Mouse (Mus musculus) megakaryocyte, embryonic 14.5 days (primary cell): Measurements from ENCODE around the gene Fzd5.

Experiments used
- FLI1 ChIP-seq: IDR thresholded peaks from 2 replicates; pipeline ENCODE4 v1.6.1; 2012; ENCODE audit warnings: low read length, inconsistent platforms, mixed read lengths
- GATA1 ChIP-seq: IDR thresholded peaks from 3 replicates; pipeline ENCODE4 v1.6.1; 2012; ENCODE audit warnings: mixed read lengths, low read length, inconsistent platforms, borderline replicate concordance

GRCm38 (mm10) chr1:64716589-64717304 lies 20.8 kb downstream of the Fzd5 start:
- TF ChIP-seq FLI1 (no peak), GATA1 (no peak)
